Mouse (Mus musculus) lung, adult 2 months (tissue): Measurements from ENCODE around the gene Hist3h2ba. TPM values are rescaled to one million over a fixed set of nuclear protein-coding genes. Genes with fewer than 3 reads are reported as not detected.

Source experiments
- DNase-seq: peaks from one replicate; pipeline ENCODE4 v3.0.0; 2022
- H3K4me1 ChIP-seq: fragments of 200-500 bp; 2 replicates; pipeline ENCODE4 v1.6.1; 2011; ENCODE audit warnings: low read length; ENCODE audit not compliant: control insufficient read depth, insufficient read depth
- H3K4me3 ChIP-seq: fragments of 200-500 bp; replicated peaks from 2 replicates; pipeline ENCODE3; 2011; ENCODE audit warnings: low read depth, mild to moderate bottlenecking, control low read depth, low read length; ENCODE audit errors: extremely low read depth
- CTCF ChIP-seq: fragments of 200-500 bp; IDR thresholded peaks from 2 replicates; pipeline ENCODE4 v1.5.1; 2011; ENCODE audit warnings: mild to moderate bottlenecking, low read length, control low read depth; ENCODE audit not compliant: insufficient read depth
- POLR2A ChIP-seq: fragments of 200-500 bp; IDR thresholded peaks from 2 replicates; pipeline ENCODE4 v1.6.1; 2011; ENCODE audit warnings: low read depth, mild to moderate bottlenecking, control low read depth, low read length, borderline replicate concordance; ENCODE audit errors: extremely low read depth
- WGBS: fragments of 180-500 bp; shearing (Covaris S2); methylation state at CpG from one replicate; pipeline ENCODE4 v1.1.7; 2018; 5-methylcytosine and 5-hydroxymethylcytosine counted together
- polyA plus RNA-seq: library from polyadenylated mRNA; depleted of rRNA; stranded (reverse); fragments of >200 nt; gene quantifications from 2 replicates; pipeline ENCODE4 v1.2.3, GENCODE M21; 2012; rRNA removed

Hist3h2ba gene
- polyA plus RNA-seq, 1 experiment: 0.62 TPM

DNA sequence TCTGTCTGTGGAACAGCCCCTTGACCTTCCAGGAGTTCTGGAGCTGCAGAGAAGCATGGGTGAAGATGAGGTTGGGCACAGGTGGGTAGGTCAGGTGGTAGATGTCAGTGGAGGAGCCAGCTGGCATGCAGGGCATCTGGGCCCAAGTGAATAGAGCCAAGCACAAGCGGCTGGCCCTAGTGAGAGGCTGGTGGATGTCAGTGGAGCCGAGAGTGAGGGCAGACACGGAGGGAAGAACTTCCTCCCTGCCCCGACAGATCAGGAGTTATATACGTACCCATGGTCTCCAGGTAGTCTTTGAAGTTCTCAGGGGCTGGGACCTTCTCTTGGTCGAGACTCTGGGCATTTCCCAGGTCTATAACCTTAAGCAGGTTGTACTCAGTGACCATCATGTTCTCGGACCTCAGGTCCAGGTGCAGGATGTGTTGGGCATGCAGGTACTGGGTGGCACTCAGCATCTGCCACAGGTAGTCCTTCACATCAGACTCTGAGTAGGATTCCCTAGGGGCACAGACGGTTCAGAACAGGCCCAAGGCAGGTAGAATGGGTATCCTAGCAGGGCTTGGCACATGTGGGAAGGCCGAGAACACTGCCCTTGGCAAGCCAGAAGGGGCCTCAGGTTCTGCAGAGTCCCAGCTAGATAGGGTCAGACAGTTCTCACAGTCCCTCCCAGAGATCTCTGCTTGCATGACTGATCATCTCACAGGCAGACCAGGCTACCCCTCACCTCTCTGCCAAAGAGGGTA, 46.5 kb downstream of the Hist3h2ba start:
- Histone ChIP-seq H3K4me1 (peaks cover 3% of the 10 kb centered on the region; the same call in 1 of the 2 replicates), H3K4me3 (no peak overlapping the region)
- no peak for DNase-seq
- TF ChIP-seq CTCF (no peak), POLR2A (no peak)
- 78% methylated on average over 9 of the region's 9 CpGs for WGBS

GRCm38 (mm10) chr11:58995807-58996370, 47.2 kb downstream of the Hist3h2ba start:
- DNase-seq: no peak
- TF ChIP-seq CTCF (no peak), POLR2A (no peak)
- H3K4me3 ChIP-seq: no peak overlapping the region
- WGBS: 27% methylated on average over 12 of the region's 12 CpGs
- peaks cover 3% of the 10 kb centered on the region; the same call in 1 of the 2 replicates for H3K4me1 ChIP-seq

DNA sequence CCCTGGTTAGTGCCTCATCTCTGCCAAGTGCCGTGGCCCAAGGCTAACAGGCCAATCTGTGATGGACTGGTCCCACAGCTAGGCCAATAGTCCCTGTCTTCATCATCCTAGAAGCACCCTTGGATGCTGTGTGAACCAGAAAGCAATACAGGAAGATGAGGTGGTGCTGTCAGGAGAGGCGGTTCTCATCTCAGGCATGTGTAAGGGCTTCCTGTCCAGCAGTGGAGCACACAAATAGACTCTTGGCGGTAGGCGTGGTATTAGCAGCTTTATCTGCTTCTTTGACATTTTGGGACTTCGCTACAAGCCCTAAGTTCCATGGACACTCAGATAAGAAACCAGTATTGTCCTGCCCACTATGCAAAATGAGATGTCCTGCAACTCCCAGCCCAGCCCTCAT, 48.8 kb downstream of the Hist3h2ba start:
- WGBS: 71% methylated on average over 5 of the region's 5 CpGs
- Histone ChIP-seq H3K4me3 (no peak overlapping the region), H3K4me1 (peaks cover 3% of the 10 kb centered on the region; the same call in 1 of the 2 replicates)
- TF ChIP-seq POLR2A: no peak
- TF ChIP-seq CTCF: no peak
- no peak for DNase-seq

Other genes starting within 250 kb of the Hist3h2ba start
- gene Olfr319, start 249.8 kb upstream of the Hist3h2ba start, polyA plus RNA-seq: not detected in 2 replicates
- not detected in 2 replicates for gene Olfr318, start 224.9 kb upstream of the Hist3h2ba start, polyA plus RNA-seq
- gene Olfr317, start 209.7 kb upstream of the Hist3h2ba start, polyA plus RNA-seq: not detected in 2 replicates
- gene Olfr316, start 196.2 kb upstream of the Hist3h2ba start, polyA plus RNA-seq: not detected in 2 replicates
- not detected in 2 replicates for gene Olfr315, start 175.7 kb upstream of the Hist3h2ba start, polyA plus RNA-seq
- gene Olfr314, start 166.0 kb upstream of the Hist3h2ba start, polyA plus RNA-seq: not detected in 2 replicates
- gene Fam183b, start 147.0 kb upstream of the Hist3h2ba start, polyA plus RNA-seq: 10.7 and 18.1 TPM in 2 replicates
- not detected in 2 replicates for gene Olfr313, start 133.9 kb upstream of the Hist3h2ba start, polyA plus RNA-seq
- not detected in 2 replicates for gene Olfr312, start 119.7 kb upstream of the Hist3h2ba start, polyA plus RNA-seq
- gene Olfr311, start 109.7 kb upstream of the Hist3h2ba start, polyA plus RNA-seq: not detected in 2 replicates
- gene Gm12258, start 101.8 kb upstream of the Hist3h2ba start, polyA plus RNA-seq: 2.8 and 4.0 TPM in 2 replicates
- gene 2810021J22Rik, start 81.7 kb upstream of the Hist3h2ba start, polyA plus RNA-seq: 2.0 and 3.9 TPM in 2 replicates
- 1.2 and 1.4 TPM in 2 replicates for gene Zfp39, start 44.7 kb upstream of the Hist3h2ba start, polyA plus RNA-seq
- gene Btnl10, start 31.0 kb upstream of the Hist3h2ba start, polyA plus RNA-seq: 0.04 TPM in 1 of 2 replicates, not detected in the other
- 190 and 269 TPM in 2 replicates for gene Rnf187, start 10.0 kb upstream of the Hist3h2ba start, polyA plus RNA-seq
- 19.7 and 25.5 TPM in 2 replicates for gene Hist3h2a, start 5.8 kb downstream of the Hist3h2ba start, polyA plus RNA-seq
- gene Trim17, start 5.8 kb downstream of the Hist3h2ba start, polyA plus RNA-seq: 0.97 and 1.1 TPM in 2 replicates
- gene Trim11, start 29.2 kb downstream of the Hist3h2ba start, polyA plus RNA-seq: 31.4 and 38.3 TPM in 2 replicates
- gene Obscn, start 187.5 kb downstream of the Hist3h2ba start, polyA plus RNA-seq: 5.3 and 19.0 TPM in 2 replicates
- 3.7 and 3.9 TPM in 2 replicates for gene Iba57, start 214.8 kb downstream of the Hist3h2ba start, polyA plus RNA-seq
- gene Gjc2, start 234.3 kb downstream of the Hist3h2ba start, polyA plus RNA-seq: 1.7 and 3.5 TPM in 2 replicates
- 100 and 126 TPM in 2 replicates for gene Guk1, start 243.3 kb downstream of the Hist3h2ba start, polyA plus RNA-seq